Mouse (Mus musculus): Measurements from ENCODE around the gene Hipk1.

Gene Hipk1

GRCm38 (mm10) chr3:103715762-103716693, 75.3 kb downstream of the Hipk1 start:
- no peak for DNase-seq (ENCODE audit: low spot score in 2 of 2)

DNA sequence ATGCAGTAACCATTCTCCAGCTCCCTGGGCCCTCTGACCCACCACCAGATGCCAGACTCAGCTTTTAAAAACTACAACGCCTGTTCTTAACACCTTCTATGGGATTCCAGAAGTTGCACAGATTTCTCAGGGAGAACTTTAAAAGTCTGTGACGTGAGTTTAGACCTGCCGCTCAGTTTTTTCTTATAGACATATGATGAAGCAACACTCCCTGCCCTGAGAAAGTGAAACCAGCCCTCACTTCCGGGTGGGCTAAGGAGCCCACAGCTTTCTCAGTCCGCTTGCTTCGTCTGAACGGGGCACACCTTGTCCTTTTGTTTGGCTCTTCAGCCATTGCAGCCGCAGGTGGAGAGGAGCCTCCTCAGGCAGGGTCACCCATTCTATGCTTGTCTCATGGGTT, 76.4 kb downstream of the Hipk1 start:
- DNase-seq (ENCODE audit: low spot score in 2 of 2), result no peak

GRCm38 (mm10) chr3:103714236-103714875, 77.0 kb downstream of the Hipk1 start:
- no peak for DNase-seq (ENCODE audit: low spot score in 2 of 2)

- DNase-seq (ENCODE audit: low spot score in 2 of 2), result no peak
Observed at GRCm38 (mm10) chr3:103712196-103712595, 79.2 kb downstream of the Hipk1 start.

DNA sequence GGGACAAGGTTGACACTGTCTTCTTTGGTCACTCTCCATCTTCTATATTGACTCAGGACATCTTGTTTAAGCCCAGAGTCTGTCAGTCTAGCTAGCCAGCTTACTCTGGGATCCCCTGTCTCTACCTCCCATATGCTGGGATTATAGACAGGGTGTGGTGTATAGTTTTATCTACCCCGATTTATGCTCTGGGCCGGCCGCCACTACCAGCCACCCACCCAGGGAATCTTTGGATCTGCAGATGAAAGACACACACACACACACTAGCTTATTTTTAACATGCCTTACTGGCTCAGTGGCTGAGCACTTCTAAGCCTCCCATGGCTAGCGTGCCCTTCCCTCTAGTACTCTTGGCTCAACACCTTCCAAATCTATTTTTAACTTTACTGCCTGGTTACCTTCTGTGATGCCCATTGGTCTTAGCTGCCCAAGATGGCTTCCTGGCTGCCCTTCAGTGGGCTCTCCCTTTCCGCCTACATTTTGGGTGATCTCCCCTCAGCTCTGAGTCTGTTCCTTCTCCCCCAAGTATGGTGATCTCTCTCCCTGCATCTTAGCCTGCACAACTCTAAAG, 81.8 kb downstream of the Hipk1 start:
- no peak for DNase-seq (ENCODE audit: low spot score in 2 of 2)

GRCm38 (mm10) chr3:103705426-103705825, 85.9 kb downstream of the Hipk1 start:
- no peak for DNase-seq (ENCODE audit: low spot score in 2 of 2)

DNA sequence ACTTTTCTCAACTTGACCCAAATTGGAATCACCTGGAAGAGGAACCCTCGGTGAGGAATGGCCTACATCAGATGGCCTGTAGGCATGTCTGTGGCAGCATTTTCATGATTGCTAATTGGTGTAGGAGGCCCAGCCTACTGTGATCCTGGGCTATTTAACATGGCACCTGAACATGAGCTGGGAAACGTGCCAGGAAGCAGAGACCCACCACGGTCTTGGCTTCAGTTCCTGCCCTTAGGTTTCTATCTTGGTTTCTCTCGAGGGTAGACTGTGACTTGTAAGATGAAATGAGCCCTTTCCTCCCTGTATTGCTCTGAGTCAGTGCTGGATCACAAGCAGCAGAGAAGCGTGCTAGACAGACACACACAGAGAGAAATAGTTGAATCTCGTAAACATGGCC, 86.7 kb downstream of the Hipk1 start:
- DNase-seq (ENCODE audit: low spot score in 2 of 2), result no peak

DNA sequence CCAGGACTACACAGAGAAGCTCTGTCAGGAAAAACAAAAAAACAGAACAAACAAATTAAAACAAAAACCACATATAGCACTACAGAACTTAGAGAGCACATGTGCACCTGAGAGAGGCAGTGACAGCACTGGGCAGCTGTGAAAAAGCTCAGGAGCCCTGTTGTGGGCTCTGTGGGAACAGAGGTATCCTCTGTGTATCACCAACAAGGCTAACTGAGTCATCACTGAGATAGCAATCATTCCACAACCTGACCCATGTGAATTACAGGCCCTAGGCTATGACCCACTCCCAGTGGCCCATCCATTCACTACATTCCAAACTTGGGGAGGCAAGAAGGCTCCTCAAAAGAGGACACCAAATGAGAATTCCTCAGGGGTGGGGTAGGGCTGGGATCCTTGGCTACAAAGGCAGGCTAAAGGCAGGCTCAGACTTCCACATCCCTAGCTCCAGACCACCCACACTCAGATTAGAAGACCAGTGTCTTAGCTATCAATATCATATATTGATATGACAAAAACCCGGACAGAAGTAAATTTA, 94.9 kb downstream of the Hipk1 start:
- DNase-seq (ENCODE audit: low spot score in 2 of 2), result no peak

GRCm38 (mm10) chr3:103695556-103695955, 95.8 kb downstream of the Hipk1 start:
- no peak for DNase-seq (ENCODE audit: low spot score in 2 of 2)

DNA sequence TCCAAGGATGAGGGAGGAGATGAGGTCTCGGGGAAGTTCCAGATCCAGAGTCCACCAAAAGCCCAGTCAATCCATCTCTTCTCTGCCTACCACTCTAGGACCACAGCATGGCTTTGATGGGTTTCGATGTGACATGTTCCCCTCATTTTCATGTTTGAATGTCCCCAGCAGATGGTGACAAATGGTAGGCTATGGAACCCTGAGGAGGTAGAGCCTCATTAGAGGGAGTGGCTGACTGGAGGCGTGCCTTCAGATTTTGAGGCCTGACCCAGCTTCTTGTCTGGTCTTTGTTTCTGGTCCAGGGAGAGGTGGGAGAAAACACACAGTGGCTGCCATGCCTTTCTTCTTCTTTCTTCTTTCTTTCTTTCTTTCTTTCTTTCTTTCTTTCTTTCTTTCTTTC, 100.9 kb downstream of the Hipk1 start:
- DNase-seq (ENCODE audit: low spot score in 2 of 2), result no peak
